Comparison of ENCODE assay signal across 18 mouse cellular contexts in genomic region chr5:80178723-80179122, GRCm38 (mm10).
"Had no signal": no experiment of that assay in that cellular context is flagged by ENCODE, and none has a peak within 500 bp of the region (broad histone marks: within the 10 kb centered on the region; RNA-seq: fewer than 3 reads in every experiment).

No protein-coding gene starts in this region.

- H3K36me3 ChIP-seq: liver, embryonic 13.5 days; midbrain, embryonic 12.5 days; midbrain, embryonic 15.5 days; neural tube, embryonic 13.5 days; stomach, embryonic 15.5 days had no signal

- H3K4me3 ChIP-seq: left cerebral cortex, adult 2 months; liver, embryonic 13.5 days; midbrain, embryonic 12.5 days; midbrain, embryonic 15.5 days; myocyte; neural tube, embryonic 13.5 days; stomach, embryonic 15.5 days had no signal

- H3K9me3 ChIP-seq: liver, embryonic 13.5 days; midbrain, embryonic 12.5 days; midbrain, embryonic 15.5 days; neural tube, embryonic 13.5 days; stomach, embryonic 15.5 days had no signal

- H3K27me3 ChIP-seq: liver, embryonic 13.5 days; midbrain, embryonic 12.5 days; midbrain, embryonic 15.5 days; neural tube, embryonic 13.5 days; stomach, embryonic 15.5 days had no signal

- ATAC-seq: intestine, embryonic 16.5 days; midbrain, embryonic 15.5 days had no signal

- H3K9ac ChIP-seq: liver, embryonic 13.5 days; midbrain, embryonic 12.5 days; midbrain, embryonic 15.5 days; neural tube, embryonic 13.5 days; stomach, embryonic 15.5 days had no signal

- DNase-seq: kidney, adult 18-20 months; kidney, adult 9 months; kidney, postnatal 36 days; liver, embryonic 13.5 days; lung, adult 2 months; lung, postnatal 14 days; lung, postnatal 4 days; right cerebral cortex, postnatal 25 days; spleen, adult 18-20 months; thymus, adult 18-20 months; thymus, postnatal 36 days had no signal

- H3K27ac ChIP-seq: left cerebral cortex, adult 2 months; liver, embryonic 13.5 days; midbrain, embryonic 12.5 days; midbrain, embryonic 15.5 days; neural tube, embryonic 13.5 days; stomach, embryonic 15.5 days had no signal

- H3K4me1 ChIP-seq: liver, embryonic 13.5 days; midbrain, embryonic 12.5 days; midbrain, embryonic 15.5 days; neural tube, embryonic 13.5 days; stomach, embryonic 15.5 days had no signal

- H3K4me2 ChIP-seq: liver, embryonic 13.5 days; midbrain, embryonic 12.5 days; midbrain, embryonic 15.5 days; neural tube, embryonic 13.5 days; stomach, embryonic 15.5 days had no signal
